Mouse (Mus musculus) liver, postnatal 0 days (tissue): ENCODE data around the gene Myrf. TPM values are rescaled to one million over a fixed set of nuclear protein-coding genes. Genes with fewer than 3 reads are reported as not detected.

ENCODE experiments used
- ATAC-seq: fragments of 200-750 bp; cut with Nextera tagmentation; 2 replicates; pipeline ENCODE4 v1.8.0; 2017; ENCODE audit warnings: mild to moderate bottlenecking, moderate library complexity
- DNase-seq: peaks from one replicate; pipeline ENCODE4 v3.0.0-alpha.2; 2016
- H3K27ac ChIP-seq: fragments of 300-500 bp; sonication (generic); 2 replicates; pipeline ENCODE4 v1.5.1; 2014; ENCODE audit warnings: antibody characterized with exemption, moderate library complexity, mild to moderate bottlenecking, low read depth
- H3K27me3 ChIP-seq: fragments of 300-500 bp; sonication (generic); 2 replicates; pipeline ENCODE4 v1.6.1; 2014; ENCODE audit warnings: low read length, control low read depth, mixed read lengths; ENCODE audit not compliant: insufficient read depth
- H3K36me3 ChIP-seq: fragments of 300-500 bp; sonication (generic); replicated peaks from 2 replicates; pipeline ENCODE4 v1.6.1; 2014; ENCODE audit warnings: mild to moderate bottlenecking, control low read depth, low read length, moderate library complexity, mixed read lengths; ENCODE audit not compliant: insufficient read depth
- H3K4me1 ChIP-seq: fragments of 300-500 bp; sonication (generic); 2 replicates; pipeline ENCODE4 v1.6.1; 2014; ENCODE audit warnings: antibody characterized with exemption, mild to moderate bottlenecking, control low read depth; ENCODE audit not compliant: insufficient read depth
- H3K4me2 ChIP-seq: fragments of 300-500 bp; sonication (generic); 2 replicates; pipeline ENCODE4 v1.6.1; 2014; ENCODE audit warnings: low read depth, mild to moderate bottlenecking, low read length, moderate library complexity, mixed read lengths
- H3K4me3 ChIP-seq: fragments of 300-500 bp; sonication (generic); 2 replicates; pipeline ENCODE4 v1.5.1; 2014; ENCODE audit warnings: low read depth, low read length
- H3K9ac ChIP-seq: fragments of 300-500 bp; sonication (generic); replicated peaks from 2 replicates; pipeline ENCODE4 v1.6.1; 2014; ENCODE audit warnings: mild to moderate bottlenecking, moderate library complexity
- H3K9me3 ChIP-seq: fragments of 300-500 bp; sonication (generic); 2 replicates; pipeline ENCODE4 v1.6.1; 2016; ENCODE audit warnings: mild to moderate bottlenecking, control low read depth, low read length, mixed read lengths
- CTCF ChIP-seq: sonication (generic); IDR thresholded peaks from 2 replicates; pipeline ENCODE4 v1.5.1; 2016; ENCODE audit warnings: antibody characterized with exemption, low read depth
- EP300 ChIP-seq: IDR thresholded peaks from 2 replicates; pipeline ENCODE4 v1.6.1; 2016; ENCODE audit warnings: antibody characterized with exemption, low read depth, mild to moderate bottlenecking
- WGBS: fragments of 180-500 bp; shearing (Covaris S2); extraction: QIAGEN DNeasy Blood & Tissue Kit; methylation state at CpG from one replicate; pipeline ENCODE4 v1.1.7; 2014; ENCODE audit not compliant: insufficient replicate concordance; 5-methylcytosine and 5-hydroxymethylcytosine counted together
- polyA plus RNA-seq: library from polyadenylated mRNA; unstranded; fragments of >200 nt; fragmentation: Nextera tagmentation; extraction: Ambion mirVana; gene quantifications from 2 replicates; pipeline ENCODE4 v1.2.1, GENCODE M21; 2015

The Myrf gene
- polyA plus RNA-seq, 1 experiment from 2014 or later = 2.5 TPM

DNA sequence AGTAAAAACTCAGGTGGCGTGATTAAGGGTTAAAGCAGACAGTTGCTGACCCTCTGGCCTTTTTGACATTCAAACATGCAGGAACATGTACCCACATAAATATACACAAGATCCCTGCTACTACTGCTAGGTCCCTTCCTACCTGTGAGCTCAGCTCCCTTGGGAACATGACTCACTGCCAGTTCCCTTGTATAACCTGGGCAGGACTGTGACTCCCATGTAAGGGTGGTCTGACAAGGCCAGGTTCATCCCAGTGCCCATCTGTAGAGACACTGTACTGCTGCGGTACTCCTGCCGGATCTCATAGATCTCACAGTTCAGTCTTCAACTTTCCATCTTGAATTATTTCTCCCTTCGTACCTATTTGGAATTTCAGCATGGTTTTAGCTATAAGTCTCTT is 43.4 kb downstream of the Myrf start:
- no peak overlapping the region for H3K4me3 ChIP-seq
- 0 out of 2 replicates have a peak, but pooled peaks cover 4% of the 10 kb centered on the region for H3K4me1 ChIP-seq
- H3K4me2 ChIP-seq = no peak overlapping the region
- ATAC-seq (no peak), DNase-seq (no peak)
- peaks cover 74% of the 10 kb centered on the region for H3K36me3 ChIP-seq
- H3K9ac ChIP-seq = no peak overlapping the region
- no peaks in the 10 kb centered on the region for H3K9me3 ChIP-seq
- no peak for TF ChIP-seq EP300
- TF ChIP-seq CTCF = no peak
- no peak overlapping the region for H3K27ac ChIP-seq
- H3K27me3 ChIP-seq = no peaks in the 10 kb centered on the region
- WGBS = 91% methylated on average over 4 of the region's 4 CpGs

DNA sequence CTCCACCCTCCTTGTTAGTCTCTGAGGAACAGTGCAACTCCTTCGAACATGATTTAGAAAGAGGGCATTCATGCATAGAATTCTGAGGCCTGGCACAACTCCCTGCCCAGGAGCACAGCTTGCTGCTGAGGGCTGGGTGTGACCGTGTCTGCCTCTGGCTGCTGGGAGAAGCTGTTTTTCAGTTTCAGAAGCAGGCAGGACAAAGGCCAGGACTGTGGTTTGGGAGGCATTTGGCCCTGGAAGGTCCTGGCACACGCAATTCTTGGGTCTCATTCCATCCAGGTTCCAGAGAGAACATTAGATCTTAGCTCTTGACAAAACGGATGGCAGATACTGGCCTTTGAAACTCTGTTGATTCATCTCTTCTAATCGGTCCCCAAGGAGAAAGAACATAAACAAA is 45.3 kb downstream of the Myrf start:
- Histone ChIP-seq H3K36me3 (peaks cover 68% of the 10 kb centered on the region), H3K4me2 (no peak overlapping the region), H3K9ac (no peak overlapping the region), H3K4me3 (no peak overlapping the region), H3K27me3 (no peaks in the 10 kb centered on the region), H3K27ac (no peak overlapping the region), H3K9me3 (no peaks in the 10 kb centered on the region), H3K4me1 (peaks cover 11% of the 10 kb centered on the region; the same call in 1 of the 2 replicates)
- 78% methylated on average over 5 of the region's 5 CpGs for WGBS
- TF ChIP-seq CTCF (no peak), EP300 (no peak)
- ATAC-seq (no peak), DNase-seq (no peak)

DNA sequence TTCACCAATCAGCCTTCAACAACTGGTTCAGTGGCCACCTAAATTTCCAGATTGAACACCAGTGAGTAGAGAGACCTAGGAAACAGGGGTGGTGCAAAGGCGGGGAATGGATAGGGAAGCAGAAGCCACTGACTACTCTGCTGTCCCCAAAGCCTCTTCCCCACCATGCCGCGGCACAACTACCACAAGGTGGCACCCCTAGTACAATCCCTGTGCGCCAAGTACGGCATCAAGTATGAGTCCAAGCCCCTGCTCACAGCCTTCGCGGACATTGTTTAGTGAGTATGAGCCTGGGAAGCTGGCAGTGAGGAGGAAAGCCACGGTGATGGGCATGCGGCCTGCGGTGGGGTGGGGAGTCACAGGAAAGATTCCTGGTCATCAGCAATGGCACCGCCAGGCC is 46.2 kb downstream of the Myrf start:
- TF ChIP-seq EP300 (no peak), CTCF (peak; percentile 25)
- H3K27ac ChIP-seq = no peak overlapping the region
- peaks cover 66% of the 10 kb centered on the region for H3K36me3 ChIP-seq
- no peaks in the 10 kb centered on the region for H3K27me3 ChIP-seq
- DNase-seq (no peak), ATAC-seq (no peak)
- H3K9ac ChIP-seq = no peak overlapping the region
- no peak overlapping the region for H3K4me2 ChIP-seq
- H3K4me3 ChIP-seq = no peak overlapping the region
- H3K4me1 ChIP-seq = peaks cover 11% of the 10 kb centered on the region; the same call in 1 of the 2 replicates
- H3K9me3 ChIP-seq = no peaks in the 10 kb centered on the region
- 87% methylated on average over 11 of the region's 11 CpGs for WGBS

DNA sequence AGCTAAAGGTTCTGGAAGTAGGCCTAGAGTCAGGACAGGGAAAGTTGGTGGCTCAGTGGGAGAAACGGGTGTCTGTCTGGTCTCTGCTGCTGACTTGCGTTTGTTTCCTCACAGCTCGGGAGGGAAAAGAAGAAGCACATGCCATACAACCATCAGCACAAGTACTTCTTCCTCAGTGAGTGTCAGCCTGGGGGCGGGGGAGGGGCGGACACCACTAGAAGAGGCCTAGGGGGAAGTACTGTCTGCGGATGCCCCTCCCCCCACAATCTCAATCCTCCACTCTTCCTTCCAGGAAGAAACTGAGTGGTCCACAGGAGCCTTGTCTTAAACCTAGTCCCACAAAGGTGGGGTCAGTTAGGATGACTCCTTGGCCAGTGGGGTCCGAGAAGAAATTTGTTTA is 49.2 kb downstream of the Myrf start:
- Histone ChIP-seq H3K4me2 (no peak overlapping the region), H3K9me3 (no peaks in the 10 kb centered on the region), H3K27me3 (no peaks in the 10 kb centered on the region), H3K36me3 (peaks cover 79% of the 10 kb centered on the region), H3K4me3 (no peak overlapping the region), H3K27ac (peak overlapping the region; percentile 49; the same call in 1 of the 2 replicates), H3K9ac (no peak overlapping the region; the same call in 1 of the 2 replicates), H3K4me1 (peaks cover 22% of the 10 kb centered on the region)
- ATAC-seq = peak; percentile 35
- peak; percentile 64 for DNase-seq
- TF ChIP-seq CTCF = no peak
- TF ChIP-seq EP300 = no peak
- WGBS = 44% methylated on average over 7 of the region's 7 CpGs

DNA sequence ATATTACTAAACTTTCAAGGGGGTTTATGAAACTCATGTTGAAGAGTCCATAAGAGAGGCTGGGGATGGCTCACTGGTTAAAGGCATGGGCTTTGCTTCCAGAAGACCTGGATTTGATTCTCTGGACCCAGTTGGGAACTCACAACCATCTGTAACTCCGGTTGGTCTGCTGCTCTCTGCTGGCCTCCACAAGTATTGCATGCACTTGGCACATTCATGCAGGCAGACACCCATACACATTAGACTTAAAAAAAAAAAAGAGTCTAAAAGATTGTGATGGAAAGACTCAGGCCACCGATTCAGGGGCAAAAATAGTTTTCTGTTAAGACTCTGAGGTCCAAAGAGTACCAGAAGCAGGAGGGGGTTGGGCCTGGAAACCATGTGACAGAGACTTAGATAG is 49.8 kb downstream of the Myrf start:
- 36% methylated on average over 2 of the region's 2 CpGs for WGBS

DNA sequence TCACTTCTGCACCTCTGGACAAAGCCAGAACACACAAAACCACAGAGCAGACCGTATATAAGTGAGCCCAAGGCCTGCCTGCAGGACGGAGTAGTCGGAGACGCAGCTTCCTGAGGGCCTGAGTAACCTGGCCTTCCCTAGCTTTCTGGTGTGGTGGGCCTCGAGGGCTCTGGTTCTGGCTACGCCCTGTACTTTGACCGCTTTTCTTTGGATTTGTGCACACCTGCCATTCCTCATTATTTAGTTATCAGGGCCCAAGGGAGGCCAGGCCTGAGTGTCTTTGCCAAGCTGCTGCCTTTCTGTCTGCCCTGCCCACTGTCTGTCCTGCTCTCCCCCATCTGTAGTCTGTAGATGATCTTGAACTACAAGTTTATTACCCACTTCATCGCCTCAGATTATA is 50.6 kb downstream of the Myrf start:
- WGBS = 84% methylated on average over 8 of the region's 8 CpGs
- no peak for ATAC-seq
- H3K27ac ChIP-seq = no peak overlapping the region

More for the DNA sequence above, 49.8 kb downstream of the Myrf start:
- Histone ChIP-seq H3K27ac (peak overlapping the region; percentile 49; the same call in 1 of the 2 replicates), H3K27me3 (no peaks in the 10 kb centered on the region), H3K4me2 (no peak overlapping the region), H3K36me3 (peaks cover 79% of the 10 kb centered on the region), H3K4me1 (peaks cover 22% of the 10 kb centered on the region), H3K4me3 (no peak overlapping the region), H3K9ac (no peak overlapping the region), H3K9me3 (no peaks in the 10 kb centered on the region)
- no peak for TF ChIP-seq EP300
- TF ChIP-seq CTCF = peak; percentile 87
- ATAC-seq = peak; percentile 58
- DNase-seq = peak; percentile 85

More for the DNA sequence above, 50.6 kb downstream of the Myrf start:
- Histone ChIP-seq H3K4me3 (no peak overlapping the region), H3K27me3 (no peaks in the 10 kb centered on the region), H3K9ac (no peak overlapping the region), H3K36me3 (peaks cover 81% of the 10 kb centered on the region), H3K4me2 (no peak overlapping the region), H3K4me1 (peaks cover 22% of the 10 kb centered on the region), H3K9me3 (no peaks in the 10 kb centered on the region)
- DNase-seq = no peak
- TF ChIP-seq EP300 (no peak), CTCF (no peak)
